Mouse (Mus musculus): ENCODE measurements around the gene Syt2. TPM values are rescaled to one million over a fixed set of nuclear protein-coding genes. Genes with fewer than 3 reads are reported as not detected.

Syt2 gene
- polyA plus RNA-seq, 3 experiments from 2014 or later, result 0.10 to 0.44 (median 0.11) TPM

DNA sequence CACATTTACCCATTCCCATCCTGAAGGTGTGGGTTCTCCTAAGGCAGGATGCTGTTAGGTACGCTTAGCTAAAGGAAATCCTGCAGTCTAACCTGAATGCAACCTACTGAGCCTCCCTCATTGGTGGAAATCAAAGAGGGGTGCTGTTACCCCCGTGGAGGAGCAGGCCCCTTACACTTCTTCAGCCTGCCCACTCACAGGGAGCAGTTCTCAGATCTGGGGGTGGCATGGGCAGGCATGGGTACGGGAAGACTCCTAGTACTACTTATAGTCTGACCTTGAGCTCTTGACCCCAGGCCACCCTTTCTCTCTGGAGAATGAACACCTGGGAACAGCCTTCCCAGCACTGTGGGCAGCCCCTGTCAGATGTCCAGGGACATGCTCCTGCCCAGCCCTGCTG is 61.0 kb downstream of the Syt2 start:
- no peak for ATAC-seq

GRCm38 (mm10) chr1:134708274-134708673 is 61.8 kb downstream of the Syt2 start:
- ATAC-seq, result no peak

DNA sequence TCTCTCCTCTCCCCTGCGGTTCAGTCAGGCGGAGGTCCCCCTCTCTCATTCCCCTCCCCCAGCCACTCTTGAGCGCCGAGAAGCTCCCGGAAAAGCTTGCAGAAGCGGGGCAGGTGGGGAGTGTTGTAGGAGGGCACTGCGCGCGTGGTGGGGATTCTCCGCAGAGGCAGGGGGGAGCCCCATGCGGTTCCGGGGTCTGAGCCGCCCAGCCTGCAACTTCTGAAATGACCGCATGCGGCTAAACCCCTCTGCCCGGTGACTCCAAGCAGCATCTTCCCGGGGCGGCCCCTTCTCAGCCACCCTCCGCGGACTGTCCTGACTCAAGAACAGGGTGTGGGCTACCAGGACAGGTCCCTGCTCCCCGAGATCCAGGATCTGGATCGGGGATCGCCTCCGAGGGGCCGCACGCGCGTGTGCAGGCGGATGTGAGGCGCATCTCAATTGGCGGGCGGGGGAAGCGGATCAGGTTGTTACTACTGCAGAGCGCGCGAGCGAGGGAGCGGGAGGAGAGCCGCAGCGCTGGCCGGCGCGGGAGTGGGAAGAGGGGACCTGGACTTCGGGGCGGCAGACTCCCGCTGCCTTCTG is 62.4 kb downstream of the Syt2 start:
- no peak for ATAC-seq

GRCm38 (mm10) chr1:134709411-134710306 is 63.2 kb downstream of the Syt2 start:
- ATAC-seq, result no peak

- no peak for ATAC-seq
These were observed 64.6 kb downstream of the Syt2 start for GRCm38 (mm10) chr1:134711061-134711460.

DNA sequence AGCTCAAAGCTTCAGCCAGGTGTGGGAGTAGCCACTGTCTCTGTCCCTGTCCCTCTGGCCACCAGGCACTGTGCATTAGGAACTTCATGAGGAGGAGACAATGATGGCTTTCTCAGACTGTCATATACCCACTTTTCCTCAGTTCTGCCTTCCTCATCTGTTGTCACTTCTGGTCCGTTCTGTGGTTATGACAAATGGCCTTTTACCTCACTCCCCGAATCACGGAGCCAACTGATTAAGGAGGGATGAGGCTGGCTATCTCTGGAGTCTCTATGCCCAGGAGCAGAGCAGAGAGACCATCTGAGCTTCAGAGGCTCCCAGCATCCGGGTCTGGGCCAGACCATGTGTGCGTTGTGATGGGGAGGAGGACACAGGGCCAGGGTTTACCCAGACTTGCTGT is 65.2 kb downstream of the Syt2 start:
- ATAC-seq, result no peak

DNA sequence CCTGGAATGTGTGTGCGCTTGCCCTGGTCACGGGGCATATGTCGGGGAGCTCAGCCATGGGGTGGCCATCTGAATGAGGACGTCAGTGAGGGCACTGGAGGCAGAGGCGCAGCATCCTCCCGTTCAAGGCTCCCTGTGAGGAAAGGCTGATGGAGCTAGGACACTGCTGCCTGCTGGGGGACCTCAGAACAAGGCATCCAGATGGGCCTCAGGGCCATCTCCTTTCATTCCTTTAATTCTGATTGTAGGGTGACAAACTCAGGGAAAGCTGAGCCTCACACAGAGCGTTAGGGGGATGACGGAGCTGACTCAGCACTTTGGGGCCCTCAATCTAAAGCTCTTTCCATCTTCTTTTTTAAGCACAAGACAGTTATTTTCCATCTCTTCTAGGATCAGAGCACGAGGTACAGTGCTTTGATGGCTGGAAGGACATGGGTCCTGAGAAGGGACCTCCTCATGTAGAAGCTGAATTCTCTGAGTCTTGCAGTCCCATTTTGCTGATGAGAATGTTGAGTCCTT is 66.4 kb downstream of the Syt2 start:
- no peak for ATAC-seq

GRCm38 (mm10) chr1:134713421-134713969 is 67.0 kb downstream of the Syt2 start:
- ATAC-seq, result no peak

DNA sequence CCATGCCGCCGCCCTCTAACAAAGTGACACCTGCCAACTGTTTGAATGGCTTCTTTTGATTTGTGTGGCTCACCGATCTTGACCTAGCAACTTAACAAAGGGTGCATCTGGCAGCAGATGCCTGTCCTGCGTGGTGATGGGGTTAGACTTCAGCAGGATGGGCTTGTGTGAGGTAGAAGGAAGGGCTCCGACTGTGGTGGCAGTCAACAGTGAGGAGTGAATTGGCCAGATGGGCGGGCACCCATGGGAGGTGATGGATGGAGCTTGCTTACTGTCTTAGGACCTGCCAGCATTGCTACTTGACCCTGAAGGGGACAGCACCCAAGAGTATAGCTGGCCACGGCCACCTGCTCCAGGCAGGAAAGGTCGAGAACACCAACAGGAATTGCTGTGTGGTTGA is 67.7 kb downstream of the Syt2 start:
- no peak for ATAC-seq

GRCm38 (mm10) chr1:134715092-134715491 is 68.6 kb downstream of the Syt2 start:
- ATAC-seq, result no peak

GRCm38 (mm10) chr1:134719718-134720304 is 73.3 kb downstream of the Syt2 start:
- no peak for ATAC-seq

DNA sequence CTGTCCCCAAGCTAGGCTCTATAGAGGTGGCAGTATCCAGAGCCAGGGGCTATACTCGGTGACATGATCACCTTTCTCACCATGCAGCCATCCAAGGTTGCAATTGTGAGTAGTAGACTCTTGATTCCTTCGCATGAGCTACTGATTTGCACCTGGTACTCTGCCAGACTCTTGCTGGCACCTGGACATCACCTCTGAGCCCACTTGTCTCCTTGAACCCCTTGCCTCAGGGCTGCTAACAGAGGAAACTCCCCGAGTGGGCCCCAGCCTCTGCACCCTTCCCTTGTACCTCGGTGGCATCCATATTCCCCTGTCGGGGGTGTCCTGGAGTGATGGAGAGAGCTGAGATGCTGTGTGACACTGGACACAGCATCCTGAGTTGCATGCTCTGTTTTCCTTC is 75.0 kb downstream of the Syt2 start:
- ATAC-seq, result no peak

GRCm38 (mm10) chr1:134722891-134723290 is 76.4 kb downstream of the Syt2 start:
- ATAC-seq, result no peak

- ATAC-seq, result no peak
These were observed 78.8 kb downstream of the Syt2 start for GRCm38 (mm10) chr1:134725276-134725675.

DNA sequence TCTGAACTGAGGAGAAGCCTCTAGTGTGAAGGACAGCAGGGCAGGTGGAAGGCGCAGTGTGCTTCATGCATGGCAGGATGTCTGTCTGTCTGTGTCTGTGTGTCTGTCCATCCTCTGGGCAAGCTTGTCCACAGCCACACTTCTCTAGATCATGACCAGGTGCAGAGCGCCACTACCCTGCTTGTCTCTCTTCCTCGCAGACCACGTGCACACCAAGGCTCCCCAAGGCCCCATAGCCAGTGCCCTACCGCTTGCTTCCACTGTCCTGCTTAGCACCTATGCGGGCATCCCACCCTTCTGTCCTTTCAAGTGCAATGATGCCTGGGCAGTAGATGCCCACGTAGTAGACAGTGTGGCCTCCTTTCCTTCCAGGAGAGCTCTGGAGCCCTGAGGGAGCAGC is 80.0 kb downstream of the Syt2 start:
- no peak for ATAC-seq

GRCm38 (mm10) chr1:134727256-134727655 is 80.8 kb downstream of the Syt2 start:
- no peak for ATAC-seq

DNA sequence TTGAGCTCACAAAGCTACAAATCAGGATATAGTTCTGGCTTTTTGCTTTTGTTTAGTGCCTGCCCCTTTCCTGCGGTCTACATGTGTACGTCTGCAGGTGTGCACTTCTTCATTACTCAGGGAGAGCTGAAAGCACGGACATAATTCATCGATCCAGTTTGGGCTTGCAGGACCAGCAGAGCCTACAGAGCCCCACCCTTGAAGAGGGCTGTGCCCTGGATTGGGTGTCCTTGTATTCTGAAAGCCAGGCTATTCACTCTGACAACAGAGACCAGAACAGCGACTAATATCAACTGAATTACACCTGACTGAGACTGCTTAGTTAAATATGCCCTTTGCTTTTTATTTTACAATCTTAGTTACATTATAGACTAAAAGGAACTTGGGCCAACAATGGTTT is 87.2 kb downstream of the Syt2 start:
- ATAC-seq, result no peak

- ATAC-seq, result no peak
These were observed 91.0 kb downstream of the Syt2 start for GRCm38 (mm10) chr1:134737463-134737862.

GRCm38 (mm10) chr1:134741433-134741832 is 95.0 kb downstream of the Syt2 start:
- no peak for ATAC-seq

- no peak for ATAC-seq
These were observed 95.6 kb downstream of the Syt2 start for GRCm38 (mm10) chr1:134741946-134742661.

DNA sequence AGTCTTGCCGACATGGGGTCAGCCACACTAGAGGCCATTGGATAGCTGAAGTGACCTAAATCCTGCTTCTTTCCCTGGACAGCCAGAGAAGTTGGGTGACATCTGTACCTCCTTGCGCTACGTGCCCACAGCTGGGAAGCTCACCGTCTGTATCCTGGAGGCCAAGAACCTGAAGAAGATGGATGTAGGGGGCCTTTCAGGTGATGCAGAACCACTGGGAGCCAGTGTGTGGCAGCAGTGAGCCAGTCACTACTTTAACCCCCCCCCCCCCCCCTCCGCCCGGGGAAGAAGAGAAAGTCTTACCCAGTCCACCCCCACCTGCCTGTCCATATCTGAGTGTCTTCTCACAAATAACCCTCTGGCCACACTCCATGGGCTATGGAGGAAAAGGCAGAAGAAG is 99.2 kb downstream of the Syt2 start:
- ATAC-seq, result no peak
